Comparison of ENCODE assay signal across 31 mouse cellular contexts in genomic region chr3:59531311-59531834, GRCm38 (mm10).
"Had no signal": no experiment of that assay in that cellular context is flagged by ENCODE, and none has a peak within 500 bp of the region (broad histone marks: within the 10 kb centered on the region; RNA-seq: fewer than 3 reads in every experiment).

No protein-coding gene starts in this region.

- H3K4me3 ChIP-seq: limb, embryonic 10.5 days; limb, embryonic 12.5 days; limb, embryonic 13.5 days; limb, embryonic 15.5 days; liver, embryonic 12.5 days; liver, embryonic 13.5 days; liver, embryonic 15.5 days; lung, embryonic 15.5 days; megakaryocyte, embryonic 14.5 days; midbrain, embryonic 10.5 days; midbrain, embryonic 12.5 days; midbrain, embryonic 13.5 days; midbrain, embryonic 15.5 days; myocyte had no signal

- H3K9ac ChIP-seq: limb, embryonic 12.5 days; limb, embryonic 13.5 days; limb, embryonic 15.5 days; liver, embryonic 12.5 days; liver, embryonic 13.5 days; liver, embryonic 14.5 days; liver, embryonic 15.5 days; liver, postnatal 0 days; lung, embryonic 14.5 days; lung, embryonic 15.5 days; midbrain, embryonic 12.5 days; midbrain, embryonic 13.5 days; midbrain, embryonic 15.5 days had no signal

- H3K27me3 ChIP-seq: limb, embryonic 12.5 days; limb, embryonic 13.5 days; limb, embryonic 15.5 days; liver, embryonic 12.5 days; liver, embryonic 13.5 days; liver, embryonic 15.5 days; lung, embryonic 15.5 days; megakaryocyte, embryonic 14.5 days; midbrain, embryonic 12.5 days; midbrain, embryonic 13.5 days; midbrain, embryonic 15.5 days had no signal

- H3K4me2 ChIP-seq: limb, embryonic 12.5 days; limb, embryonic 13.5 days; limb, embryonic 15.5 days; liver, embryonic 11.5 days; liver, embryonic 12.5 days; liver, embryonic 13.5 days; liver, embryonic 15.5 days; lung, embryonic 14.5 days; lung, embryonic 15.5 days; midbrain, embryonic 11.5 days; midbrain, embryonic 12.5 days; midbrain, embryonic 13.5 days; midbrain, embryonic 15.5 days had no signal

- H3K36me3 ChIP-seq: limb, embryonic 10.5 days; limb, embryonic 12.5 days; limb, embryonic 13.5 days; limb, embryonic 15.5 days; liver, embryonic 12.5 days; liver, embryonic 13.5 days; liver, embryonic 15.5 days; lung, embryonic 15.5 days; midbrain, embryonic 10.5 days; midbrain, embryonic 12.5 days; midbrain, embryonic 13.5 days; midbrain, embryonic 15.5 days had no signal

- H3K4me1 ChIP-seq: limb, embryonic 10.5 days; limb, embryonic 12.5 days; limb, embryonic 13.5 days; limb, embryonic 15.5 days; liver, embryonic 12.5 days; liver, embryonic 13.5 days; liver, embryonic 15.5 days; lung, embryonic 15.5 days; megakaryocyte, embryonic 14.5 days; midbrain, embryonic 10.5 days; midbrain, embryonic 12.5 days; midbrain, embryonic 13.5 days; midbrain, embryonic 15.5 days had no signal

- DNase-seq: left cerebral cortex, postnatal 4 days; liver; liver, embryonic 13.5 days; liver, postnatal 0 days; lung, adult 18-20 months; lung, adult 2 months; lung, embryonic 14.5 days; lung, postnatal 10 days; lung, postnatal 14 days; lung, postnatal 36 days; lung, postnatal 4 days; midbrain, embryonic 14.5 days had no signal

- H3K27ac ChIP-seq: limb, embryonic 10.5 days; limb, embryonic 12.5 days; limb, embryonic 13.5 days; limb, embryonic 15.5 days; liver, embryonic 12.5 days; liver, embryonic 13.5 days; liver, embryonic 14.5 days; liver, embryonic 15.5 days; lung, embryonic 15.5 days; macrophage; midbrain, embryonic 10.5 days; midbrain, embryonic 12.5 days; midbrain, embryonic 13.5 days; midbrain, embryonic 15.5 days had no signal

- H3K9me3 ChIP-seq: limb, embryonic 10.5 days; limb, embryonic 12.5 days; limb, embryonic 13.5 days; limb, embryonic 15.5 days; liver, embryonic 12.5 days; liver, embryonic 13.5 days; liver, embryonic 15.5 days; lung, embryonic 15.5 days; megakaryocyte, embryonic 14.5 days; midbrain, embryonic 10.5 days; midbrain, embryonic 12.5 days; midbrain, embryonic 13.5 days; midbrain, embryonic 15.5 days had no signal

- ATAC-seq: liver, embryonic 12.5 days; liver, postnatal 0 days; lung, postnatal 0 days; midbrain, embryonic 13.5 days; midbrain, embryonic 15.5 days; midbrain, embryonic 16.5 days had no signal
